Mouse (Mus musculus): ENCODE data around the gene Ccdc124. TPM values are rescaled to one million over a fixed set of nuclear protein-coding genes. Genes with fewer than 3 reads are reported as not detected.

Ccdc124 gene
- polyA plus RNA-seq, 1 experiment from 2014 or later = 167 TPM

GRCm38 (mm10) chr8:70905463-70905830, 31.7 kb upstream of the Ccdc124 start:
- peaks cover 12% of the 10 kb centered on the region for H3K27me3 ChIP-seq (replicated peaks; ENCODE audit: control insufficient read depth, insufficient read depth, low read length)
- H3K9ac ChIP-seq (replicated peaks; ENCODE audit: low read depth, low read length) = peak overlapping the region; percentile 91
- peak overlapping the region; percentile 87 for H3K4me3 ChIP-seq (replicated peaks; ENCODE audit: low read length)
- H3K9me3 ChIP-seq (ENCODE audit: control insufficient read depth, low read length) = no peaks in the 10 kb centered on the region
- peaks cover 14% of the 10 kb centered on the region for H3K4me1 ChIP-seq (replicated peaks; ENCODE audit: control insufficient read depth, insufficient read depth, low read length)
- peak overlapping the region; percentile 77 for H3K4me2 ChIP-seq (ENCODE audit: low read length)
- 21% methylated on average over 8 of the region's 8 CpGs for WGBS
- H3K27ac ChIP-seq (ENCODE audit: low read length) = peak overlapping the region; percentile 85
- H3K36me3 ChIP-seq (ENCODE audit: control insufficient read depth, insufficient read depth) = no peaks in the 10 kb centered on the region
- peak; percentile 24 for ATAC-seq

- no peak for ATAC-seq
- 72% methylated on average over 4 of the region's 4 CpGs for WGBS
Observed at GRCm38 (mm10) chr8:70904532-70904931, 30.8 kb upstream of the Ccdc124 start.

GRCm38 (mm10) chr8:70903582-70903981, 29.8 kb upstream of the Ccdc124 start:
- Histone ChIP-seq H3K9me3 (ENCODE audit: control insufficient read depth, low read length) (no peaks in the 10 kb centered on the region), H3K27ac (ENCODE audit: low read length) (no peak overlapping the region), H3K9ac (replicated peaks; ENCODE audit: low read depth, low read length) (no peak overlapping the region), H3K36me3 (ENCODE audit: control insufficient read depth, insufficient read depth) (no peaks in the 10 kb centered on the region), H3K4me1 (replicated peaks; ENCODE audit: control insufficient read depth, insufficient read depth, low read length) (peaks cover 14% of the 10 kb centered on the region), H3K27me3 (replicated peaks; ENCODE audit: control insufficient read depth, insufficient read depth, low read length) (peaks cover 12% of the 10 kb centered on the region), H3K4me2 (ENCODE audit: low read length) (no peak overlapping the region), H3K4me3 (replicated peaks; ENCODE audit: low read length) (no peak overlapping the region)
- ATAC-seq = no peak

More at GRCm38 (mm10) chr8:70904532-70904931, 30.8 kb upstream of the Ccdc124 start:
- no peaks in the 10 kb centered on the region for H3K36me3 ChIP-seq (ENCODE audit: control insufficient read depth, insufficient read depth)
- peaks cover 14% of the 10 kb centered on the region for H3K4me1 ChIP-seq (replicated peaks; ENCODE audit: control insufficient read depth, insufficient read depth, low read length)
- no peak overlapping the region for H3K4me3 ChIP-seq (replicated peaks; ENCODE audit: low read length)
- H3K9me3 ChIP-seq (ENCODE audit: control insufficient read depth, low read length) = no peaks in the 10 kb centered on the region
- H3K4me2 ChIP-seq (ENCODE audit: low read length) = no peak overlapping the region
- H3K9ac ChIP-seq (replicated peaks; ENCODE audit: low read depth, low read length) = no peak overlapping the region
- peaks cover 12% of the 10 kb centered on the region for H3K27me3 ChIP-seq (replicated peaks; ENCODE audit: control insufficient read depth, insufficient read depth, low read length)
- no peak overlapping the region for H3K27ac ChIP-seq (ENCODE audit: low read length)

- no peak overlapping the region for H3K9ac ChIP-seq (replicated peaks; ENCODE audit: low read depth, low read length)
- peaks cover 12% of the 10 kb centered on the region for H3K27me3 ChIP-seq (replicated peaks; ENCODE audit: control insufficient read depth, insufficient read depth, low read length)
- 43% methylated on average over 4 of the region's 4 CpGs for WGBS
- no peaks in the 10 kb centered on the region for H3K9me3 ChIP-seq (ENCODE audit: control insufficient read depth, low read length)
- H3K36me3 ChIP-seq (ENCODE audit: control insufficient read depth, insufficient read depth) = no peaks in the 10 kb centered on the region
- ATAC-seq = no peak
- H3K4me1 ChIP-seq (replicated peaks; ENCODE audit: control insufficient read depth, insufficient read depth, low read length) = peaks cover 18% of the 10 kb centered on the region
- no peak overlapping the region for H3K27ac ChIP-seq (ENCODE audit: low read length)
- H3K4me2 ChIP-seq (ENCODE audit: low read length) = no peak overlapping the region
- H3K4me3 ChIP-seq (replicated peaks; ENCODE audit: low read length) = no peak overlapping the region
Observed at GRCm38 (mm10) chr8:70903112-70903511, 29.4 kb upstream of the Ccdc124 start.

- Histone ChIP-seq H3K4me1 (replicated peaks; ENCODE audit: control insufficient read depth, insufficient read depth, low read length) (peaks cover 22% of the 10 kb centered on the region), H3K9me3 (ENCODE audit: control insufficient read depth, low read length) (no peaks in the 10 kb centered on the region), H3K4me3 (replicated peaks; ENCODE audit: low read length) (no peak overlapping the region), H3K9ac (replicated peaks; ENCODE audit: low read depth, low read length) (no peak overlapping the region), H3K27ac (ENCODE audit: low read length) (no peak overlapping the region), H3K27me3 (replicated peaks; ENCODE audit: control insufficient read depth, insufficient read depth, low read length) (peaks cover 12% of the 10 kb centered on the region), H3K4me2 (ENCODE audit: low read length) (no peak overlapping the region), H3K36me3 (ENCODE audit: control insufficient read depth, insufficient read depth) (no peaks in the 10 kb centered on the region)
- WGBS = 19% methylated on average over 5 of the region's 5 CpGs
- ATAC-seq = no peak
Observed at GRCm38 (mm10) chr8:70902211-70902610, 28.5 kb upstream of the Ccdc124 start.

GRCm38 (mm10) chr8:70900872-70901387, 27.2 kb upstream of the Ccdc124 start:
- H3K4me3 ChIP-seq (replicated peaks; ENCODE audit: low read length) = no peak overlapping the region
- H3K4me2 ChIP-seq (ENCODE audit: low read length) = no peak overlapping the region
- H3K4me1 ChIP-seq (replicated peaks; ENCODE audit: control insufficient read depth, insufficient read depth, low read length) = peaks cover 21% of the 10 kb centered on the region
- no peaks in the 10 kb centered on the region for H3K36me3 ChIP-seq (ENCODE audit: control insufficient read depth, insufficient read depth)
- WGBS = 84% methylated on average over 2 of the region's 2 CpGs
- no peaks in the 10 kb centered on the region for H3K9me3 ChIP-seq (ENCODE audit: control insufficient read depth, low read length)
- no peak for ATAC-seq
- peaks cover 12% of the 10 kb centered on the region for H3K27me3 ChIP-seq (replicated peaks; ENCODE audit: control insufficient read depth, insufficient read depth, low read length)
- H3K27ac ChIP-seq (ENCODE audit: low read length) = no peak overlapping the region
- H3K9ac ChIP-seq (replicated peaks; ENCODE audit: low read depth, low read length) = no peak overlapping the region

- Histone ChIP-seq H3K4me3 (replicated peaks; ENCODE audit: low read length) (no peak overlapping the region), H3K36me3 (ENCODE audit: control insufficient read depth, insufficient read depth) (peaks cover 15% of the 10 kb centered on the region), H3K27ac (ENCODE audit: low read length) (no peak overlapping the region), H3K9me3 (ENCODE audit: control insufficient read depth, low read length) (no peaks in the 10 kb centered on the region), H3K27me3 (replicated peaks; ENCODE audit: control insufficient read depth, insufficient read depth, low read length) (peaks cover 7% of the 10 kb centered on the region), H3K4me2 (ENCODE audit: low read length) (no peak overlapping the region), H3K9ac (replicated peaks; ENCODE audit: low read depth, low read length) (no peak overlapping the region), H3K4me1 (replicated peaks; ENCODE audit: control insufficient read depth, insufficient read depth, low read length) (peaks cover 18% of the 10 kb centered on the region)
- ATAC-seq = no peak
- WGBS = 83% methylated on average over 2 of the region's 2 CpGs
Observed at GRCm38 (mm10) chr8:70899226-70899625, 25.5 kb upstream of the Ccdc124 start.

GRCm38 (mm10) chr8:70898661-70899198, 25.0 kb upstream of the Ccdc124 start:
- Histone ChIP-seq H3K27me3 (replicated peaks; ENCODE audit: control insufficient read depth, insufficient read depth, low read length) (peaks cover 2% of the 10 kb centered on the region), H3K4me3 (replicated peaks; ENCODE audit: low read length) (no peak overlapping the region), H3K9ac (replicated peaks; ENCODE audit: low read depth, low read length) (peak overlapping the region; percentile 38; the same call in 1 of the 2 replicates), H3K9me3 (ENCODE audit: control insufficient read depth, low read length) (no peaks in the 10 kb centered on the region), H3K4me1 (replicated peaks; ENCODE audit: control insufficient read depth, insufficient read depth, low read length) (peaks cover 18% of the 10 kb centered on the region), H3K36me3 (ENCODE audit: control insufficient read depth, insufficient read depth) (peaks cover 19% of the 10 kb centered on the region), H3K27ac (ENCODE audit: low read length) (no peak overlapping the region), H3K4me2 (ENCODE audit: low read length) (no peak overlapping the region; the same call in 1 of the 2 replicates)
- 69% methylated on average over 2 of the region's 2 CpGs for WGBS
- ATAC-seq = no peak

GRCm38 (mm10) chr8:70897681-70898413, 24.1 kb upstream of the Ccdc124 start:
- ATAC-seq = peak; percentile 44
- Histone ChIP-seq H3K9ac (replicated peaks; ENCODE audit: low read depth, low read length) (peak overlapping the region; percentile 72), H3K27ac (ENCODE audit: low read length) (peak overlapping the region; percentile 76), H3K9me3 (ENCODE audit: control insufficient read depth, low read length) (no peaks in the 10 kb centered on the region), H3K27me3 (replicated peaks; ENCODE audit: control insufficient read depth, insufficient read depth, low read length) (peaks cover 7% of the 10 kb centered on the region), H3K4me1 (replicated peaks; ENCODE audit: control insufficient read depth, insufficient read depth, low read length) (peaks cover 19% of the 10 kb centered on the region), H3K4me2 (ENCODE audit: low read length) (peak overlapping the region; percentile 92), H3K4me3 (replicated peaks; ENCODE audit: low read length) (peak overlapping the region; percentile 58), H3K36me3 (ENCODE audit: control insufficient read depth, insufficient read depth) (peaks cover 19% of the 10 kb centered on the region)
- WGBS = under 1% methylated on average over 20 of the region's 20 CpGs

Data from forebrain, embryonic 16.5 days (tissue).